Mouse (Mus musculus) bone marrow macrophage, adult 2 months (primary cell): ENCODE results near the gene Atrip. TPM values are rescaled to one million over a fixed set of nuclear protein-coding genes. Genes with fewer than 3 reads are reported as not detected.

Source experiments
- H3K27ac ChIP-seq: 2 replicates; pipeline ENCODE4 v1.5.1; 2012; ENCODE audit warnings: low read depth, low read length; ENCODE audit not compliant: insufficient read depth
- H3K4me1 ChIP-seq: 2 replicates; pipeline ENCODE4 v1.6.1; 2012; ENCODE audit warnings: low read length; ENCODE audit not compliant: control insufficient read depth, insufficient read depth
- H3K4me3 ChIP-seq: 2 replicates; pipeline ENCODE4 v1.5.1; 2012; ENCODE audit warnings: mild to moderate bottlenecking, low read length, moderate library complexity; ENCODE audit not compliant: insufficient read depth
- CTCF ChIP-seq: IDR thresholded peaks from 2 replicates; pipeline ENCODE4 v1.5.1; 2012; ENCODE audit warnings: low read depth, mild to moderate bottlenecking, low read length, moderate library complexity
- POLR2A ChIP-seq: IDR thresholded peaks from 2 replicates; pipeline ENCODE4 v1.6.1; 2012; ENCODE audit warnings: mild to moderate bottlenecking, low read depth, low read length, borderline replicate concordance
- polyA plus RNA-seq: library from polyadenylated mRNA; stranded (reverse); fragments of >200 nt; gene quantifications from 2 replicates; pipeline ENCODE4 v1.2.4, GENCODE M21; 2012; ENCODE audit not compliant: missing spikeins, insufficient read depth, insufficient read length

Gene Atrip
- polyA plus RNA-seq, 1 experiment: 9.9 TPM

DNA sequence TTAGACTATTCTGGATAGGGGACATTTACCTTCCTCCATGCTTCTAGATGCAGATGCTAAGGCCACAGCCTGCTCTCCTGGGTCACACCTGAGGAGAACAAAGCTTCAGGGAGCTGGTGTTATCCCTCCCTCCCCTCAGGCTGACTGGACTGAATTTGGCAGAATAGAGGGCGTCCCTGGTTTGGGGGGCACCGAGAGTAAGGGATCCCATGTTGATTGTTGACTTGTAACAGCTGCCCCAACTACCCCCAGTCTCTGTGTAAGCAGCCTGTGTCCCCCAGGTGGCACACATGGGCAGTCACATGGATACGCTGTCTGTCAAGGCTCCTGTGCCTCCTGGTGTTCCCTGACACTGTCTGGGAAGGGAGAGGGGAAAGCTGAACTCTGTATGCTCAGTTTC is 45.5 kb downstream of the Atrip start:
- no peak overlapping the region for H3K4me3 ChIP-seq
- TF ChIP-seq CTCF (no peak), POLR2A (no peak)
- H3K4me1 ChIP-seq: peaks cover 19% of the 10 kb centered on the region
- H3K27ac ChIP-seq: no peak overlapping the region

DNA sequence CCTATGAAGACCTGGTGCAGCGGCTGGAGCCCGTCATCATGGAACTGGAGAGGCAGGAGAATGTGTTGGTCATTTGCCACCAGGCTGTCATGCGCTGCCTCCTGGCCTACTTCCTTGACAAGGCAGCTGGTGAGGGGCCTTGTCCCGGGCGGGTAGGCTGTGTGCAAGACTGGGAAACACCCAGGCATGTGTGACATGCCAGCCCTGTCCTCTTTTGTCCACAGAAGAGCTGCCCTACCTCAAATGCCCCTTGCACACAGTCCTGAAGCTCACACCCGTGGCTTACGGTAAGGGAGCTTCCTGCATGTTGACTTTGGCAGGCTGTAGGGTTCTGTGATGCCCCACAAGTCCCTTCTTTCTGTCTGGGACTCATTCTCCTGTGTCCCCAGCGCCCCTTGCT is 46.4 kb downstream of the Atrip start:
- TF ChIP-seq POLR2A: no peak
- no peak for TF ChIP-seq CTCF
- H3K4me1 ChIP-seq: peaks cover 26% of the 10 kb centered on the region
- H3K27ac ChIP-seq: no peak overlapping the region
- no peak overlapping the region for H3K4me3 ChIP-seq

GRCm38 (mm10) chr9:109022866-109023685 is 50.8 kb downstream of the Atrip start:
- Histone ChIP-seq H3K27ac (peak overlapping the region; percentile 90), H3K4me3 (peak overlapping the region; percentile 1; the same call in 1 of the 2 replicates), H3K4me1 (peaks cover 39% of the 10 kb centered on the region)
- TF ChIP-seq CTCF (no peak), POLR2A (no peak)

- TF ChIP-seq CTCF: no peak
- no peak for TF ChIP-seq POLR2A
- Histone ChIP-seq H3K4me1 (peaks cover 47% of the 10 kb centered on the region), H3K27ac (peak overlapping the region; percentile 90; the same call in 1 of the 2 replicates), H3K4me3 (no peak overlapping the region)
Observed at GRCm38 (mm10) chr9:109021428-109021827, 52.5 kb downstream of the Atrip start.

DNA sequence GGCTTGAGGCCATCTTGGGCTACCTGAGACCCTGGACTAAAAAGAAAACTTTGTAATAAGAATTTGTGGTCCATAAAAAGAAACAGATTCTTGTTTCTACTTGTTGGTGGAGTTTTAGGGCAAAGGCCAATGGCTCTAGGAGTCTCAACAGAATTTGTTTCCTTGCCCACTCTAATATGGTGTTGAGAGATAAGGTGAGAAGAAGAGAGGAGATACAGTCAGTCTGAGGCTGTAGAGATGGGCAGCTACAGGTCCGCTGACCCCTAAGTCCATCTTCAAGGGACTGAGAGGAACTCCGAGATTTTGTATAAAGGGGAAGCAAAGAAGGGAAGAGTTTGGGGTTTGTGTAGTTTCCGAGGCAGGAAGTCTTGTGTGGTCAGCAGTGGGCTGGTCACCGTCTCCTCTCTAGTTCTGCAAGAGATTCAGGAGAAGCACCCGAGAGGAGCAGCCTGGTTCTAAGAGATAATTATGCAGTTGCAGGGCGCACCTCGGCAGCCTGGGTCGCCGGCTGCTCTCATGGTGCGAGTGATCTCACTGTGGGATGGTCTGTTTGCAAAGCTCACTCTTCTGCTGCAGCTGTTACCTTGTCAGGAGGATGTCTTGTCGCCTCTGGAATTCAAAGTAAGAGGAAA is 56.8 kb downstream of the Atrip start:
- Histone ChIP-seq H3K27ac (peak overlapping the region; percentile 71), H3K4me3 (peak overlapping the region; percentile 39), H3K4me1 (peaks cover 27% of the 10 kb centered on the region)
- TF ChIP-seq CTCF (no peak), POLR2A (no peak)

DNA sequence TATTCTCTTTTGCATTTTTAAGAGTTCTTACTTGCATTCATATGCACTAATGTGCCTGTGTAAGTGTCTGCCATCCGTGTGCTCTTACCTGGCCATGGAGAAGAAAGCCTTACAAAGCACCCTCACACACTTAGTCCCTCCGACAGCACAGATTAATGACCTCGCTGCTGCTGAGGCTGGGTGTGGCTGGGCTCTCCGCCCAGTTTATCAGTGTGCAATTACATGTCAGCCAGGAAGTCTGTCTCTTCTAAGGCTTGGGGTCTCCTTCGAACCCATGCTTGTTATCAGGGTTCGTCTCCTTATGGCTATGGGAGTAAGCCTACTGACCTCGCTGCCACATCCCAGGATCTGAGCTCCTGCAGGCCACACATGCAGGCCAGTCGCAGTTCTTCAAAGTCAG is 58.5 kb downstream of the Atrip start:
- H3K4me3 ChIP-seq: no peak overlapping the region
- no peak overlapping the region for H3K27ac ChIP-seq
- no peak for TF ChIP-seq POLR2A
- TF ChIP-seq CTCF: no peak
- H3K4me1 ChIP-seq: peaks cover 17% of the 10 kb centered on the region

- H3K4me1 ChIP-seq: no peaks in the 10 kb centered on the region
- no peak overlapping the region for H3K4me3 ChIP-seq
- no peak for TF ChIP-seq POLR2A
- no peak for TF ChIP-seq CTCF
Observed at GRCm38 (mm10) chr9:109010316-109010690, 63.6 kb downstream of the Atrip start.

GRCm38 (mm10) chr9:109009636-109010315 is 64.1 kb downstream of the Atrip start:
- Histone ChIP-seq H3K4me3 (no peak overlapping the region), H3K27ac (no peak overlapping the region), H3K4me1 (no peaks in the 10 kb centered on the region)
- TF ChIP-seq CTCF: no peak
- TF ChIP-seq POLR2A: no peak

More at GRCm38 (mm10) chr9:109010316-109010690, 63.6 kb downstream of the Atrip start:
- H3K27ac ChIP-seq: no peak overlapping the region

DNA sequence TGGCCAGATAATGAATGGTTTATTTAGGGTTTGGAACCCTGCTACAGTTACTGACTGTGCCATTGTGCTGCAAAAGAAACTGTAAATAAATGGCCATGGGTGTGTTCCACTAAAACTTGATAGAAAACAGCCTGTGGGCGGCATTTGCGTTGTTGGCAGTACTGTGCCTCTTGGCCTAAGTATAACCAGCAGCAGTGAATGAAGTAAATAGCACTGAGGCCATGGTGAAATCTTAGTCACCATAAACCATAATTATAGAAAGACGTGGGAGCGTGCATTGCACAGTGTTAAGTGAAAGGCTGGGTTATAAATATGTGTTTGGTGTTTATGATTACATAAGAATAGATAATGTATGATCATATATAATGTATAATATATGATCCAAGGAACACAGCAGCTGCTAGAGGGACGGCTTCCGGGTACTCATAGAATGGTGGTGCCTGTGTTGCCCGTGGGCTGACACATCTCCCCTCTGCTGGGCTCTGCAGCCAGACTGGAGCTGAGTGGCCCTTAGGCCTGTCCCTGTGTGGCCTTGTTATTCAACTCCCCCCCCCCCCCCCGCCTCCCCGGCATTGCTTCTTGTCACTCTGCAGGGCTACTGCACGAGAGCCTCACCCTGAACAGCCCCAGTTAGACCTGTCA is 64.8 kb downstream of the Atrip start:
- H3K4me1 ChIP-seq: no peaks in the 10 kb centered on the region
- H3K27ac ChIP-seq: no peak overlapping the region
- no peak overlapping the region for H3K4me3 ChIP-seq
- TF ChIP-seq CTCF (no peak), POLR2A (no peak)

DNA sequence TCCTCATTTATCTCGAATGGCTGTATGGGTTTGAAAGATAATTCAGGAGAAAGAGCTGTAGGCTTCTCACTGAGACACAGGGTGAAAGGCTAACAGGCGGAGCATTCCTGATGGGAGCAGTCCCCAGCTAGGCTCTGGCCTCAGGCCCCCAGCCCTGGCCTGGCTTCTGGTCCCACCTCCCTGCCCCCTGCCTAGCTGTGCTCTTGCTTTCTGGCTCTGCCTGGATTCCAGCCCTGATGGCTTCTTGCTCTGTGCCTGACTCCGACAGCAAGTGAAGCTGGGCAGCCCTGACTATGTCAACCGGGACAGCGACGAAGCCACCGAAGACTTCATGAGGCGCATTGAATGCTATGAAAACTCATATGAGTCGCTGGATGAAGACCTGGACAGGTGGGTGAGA is 65.8 kb downstream of the Atrip start:
- Histone ChIP-seq H3K4me1 (no peaks in the 10 kb centered on the region), H3K27ac (no peak overlapping the region), H3K4me3 (no peak overlapping the region)
- no peak for TF ChIP-seq POLR2A
- no peak for TF ChIP-seq CTCF

Other genes starting within 250 kb of the Atrip start
- 2.1 and 2.2 TPM in 2 replicates for gene Celsr3, start 247.8 kb downstream of the Atrip start, polyA plus RNA-seq
- gene Slc26a6, start 220.8 kb downstream of the Atrip start, polyA plus RNA-seq: 19.0 and 20.8 TPM in 2 replicates
- not detected in 2 replicates for gene Tmem89, start 159.5 kb downstream of the Atrip start, polyA plus RNA-seq
- 116 and 123 TPM in 2 replicates for gene Uqcrc1, start 137.5 kb downstream of the Atrip start, polyA plus RNA-seq
- gene Col7a1, start 120.5 kb downstream of the Atrip start, polyA plus RNA-seq: 0.17 and 0.78 TPM in 2 replicates
- not detected in 2 replicates for gene Ucn2, start 88.1 kb downstream of the Atrip start, polyA plus RNA-seq
- 41.7 and 44.5 TPM in 2 replicates for gene Pfkfb4, start 82.3 kb downstream of the Atrip start, polyA plus RNA-seq
- 324 and 428 TPM in 2 replicates for gene Shisa5, start 35.6 kb downstream of the Atrip start, polyA plus RNA-seq
- 88.4 and 110 TPM in 2 replicates for gene Trex1, start 14.4 kb downstream of the Atrip start, polyA plus RNA-seq
- 6.4 and 8.8 TPM in 2 replicates for gene Ccdc51, start 8.4 kb upstream of the Atrip start, polyA plus RNA-seq
- gene Tma7, start 8.5 kb upstream of the Atrip start, polyA plus RNA-seq: 299 and 308 TPM in 2 replicates
- gene Plxnb1, start 21.3 kb upstream of the Atrip start, polyA plus RNA-seq: not detected in 2 replicates
- gene Fbxw21, start 87.9 kb upstream of the Atrip start, polyA plus RNA-seq: not detected in 2 replicates
- gene Fbxw13, start 121.9 kb upstream of the Atrip start, polyA plus RNA-seq: not detected in 2 replicates
- not detected in 2 replicates for gene Fbxw20, start 160.6 kb upstream of the Atrip start, polyA plus RNA-seq
- gene Fbxw14, start 213.6 kb upstream of the Atrip start, polyA plus RNA-seq: not detected in 2 replicates